Mouse (Mus musculus): Measurements from ENCODE around the gene Ppard. TPM values are rescaled to one million over a fixed set of nuclear protein-coding genes. Genes with fewer than 3 reads are reported as not detected.
A peak's percentile ranks its signal among the peaks of the same experiment; 100 is the strongest.

Gene Ppard
- polyA plus RNA-seq, 1 experiment from 2014 or later: 4.6 TPM

- H3K4me2 ChIP-seq: no peak overlapping the region
- H3K27ac ChIP-seq: no peak overlapping the region
- 75% methylated on average over 3 of the region's 3 CpGs for WGBS
- no peaks in the 10 kb centered on the region for H3K9me3 ChIP-seq
- H3K27me3 ChIP-seq (replicated peaks): no peaks in the 10 kb centered on the region
- H3K9ac ChIP-seq: no peak overlapping the region
- H3K4me1 ChIP-seq: peaks cover 37% of the 10 kb centered on the region
- no peak for ATAC-seq (ENCODE audit: insufficient read depth, low FRiP score, low read depth)
- H3K4me3 ChIP-seq (replicated peaks): no peak overlapping the region
- H3K36me3 ChIP-seq: no peaks in the 10 kb centered on the region
Measured at GRCm38 (mm10) chr17:28278156-28278555, 45.7 kb downstream of the Ppard start.

- H3K27me3 ChIP-seq (replicated peaks): no peaks in the 10 kb centered on the region
- H3K4me2 ChIP-seq: no peak overlapping the region
- no peak overlapping the region for H3K9ac ChIP-seq
- H3K36me3 ChIP-seq: no peaks in the 10 kb centered on the region
- no peak overlapping the region for H3K27ac ChIP-seq
- ATAC-seq (ENCODE audit: insufficient read depth, low FRiP score, low read depth): no peak
- H3K9me3 ChIP-seq: no peaks in the 10 kb centered on the region
- 44% methylated on average over 4 of the region's 4 CpGs for WGBS
- no peak overlapping the region for H3K4me3 ChIP-seq (replicated peaks)
- H3K4me1 ChIP-seq: peaks cover 37% of the 10 kb centered on the region
Measured at GRCm38 (mm10) chr17:28279236-28279635, 46.7 kb downstream of the Ppard start.

DNA sequence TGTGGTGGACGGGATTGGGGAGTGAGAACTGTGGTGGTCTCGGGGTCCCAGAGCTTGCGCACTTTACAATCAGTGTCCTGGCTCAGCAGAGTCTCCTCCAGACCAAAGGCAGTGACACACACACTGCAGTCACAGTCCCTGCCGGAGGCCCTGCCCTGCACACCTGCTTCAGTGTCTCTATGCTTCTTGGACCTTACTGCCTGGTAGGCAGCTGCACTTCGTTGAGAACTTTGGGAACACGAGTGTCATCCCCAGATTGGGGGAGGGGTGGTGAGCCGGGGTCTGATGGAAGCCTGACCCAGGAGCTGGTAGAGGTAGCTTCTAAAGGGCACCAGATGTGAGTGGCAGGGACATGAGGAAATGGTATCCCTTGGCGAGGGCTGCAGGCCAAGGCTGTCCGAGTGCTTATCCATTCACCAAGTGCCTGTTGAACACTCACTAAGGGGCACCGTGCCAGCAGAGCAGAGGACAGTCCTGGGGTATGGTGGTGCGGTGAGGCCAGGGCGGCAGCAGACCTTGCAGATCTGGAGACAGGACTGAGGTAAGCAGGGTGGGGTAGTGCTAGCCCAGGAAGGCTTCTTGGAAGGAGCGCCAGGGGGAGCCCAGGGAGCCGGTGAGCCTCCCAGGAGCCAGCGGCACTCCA, 47.4 kb downstream of the Ppard start:
- Histone ChIP-seq H3K27ac (no peak overlapping the region), H3K4me1 (peaks cover 37% of the 10 kb centered on the region), H3K27me3 (replicated peaks) (no peaks in the 10 kb centered on the region), H3K9me3 (no peaks in the 10 kb centered on the region), H3K9ac (no peak overlapping the region), H3K4me2 (no peak overlapping the region), H3K4me3 (replicated peaks) (no peak overlapping the region), H3K36me3 (no peaks in the 10 kb centered on the region)
- ATAC-seq (ENCODE audit: insufficient read depth, low FRiP score, low read depth): no peak
- 57% methylated on average over 15 of the region's 15 CpGs for WGBS

- no peak overlapping the region for H3K27ac ChIP-seq
- H3K9ac ChIP-seq: no peak overlapping the region
- WGBS: 82% methylated on average over 7 of the region's 7 CpGs
- H3K4me1 ChIP-seq: peaks cover 41% of the 10 kb centered on the region
- H3K4me2 ChIP-seq: no peak overlapping the region
- H3K4me3 ChIP-seq (replicated peaks): no peak overlapping the region
- H3K36me3 ChIP-seq: no peaks in the 10 kb centered on the region
- H3K9me3 ChIP-seq: no peaks in the 10 kb centered on the region
- no peak for ATAC-seq (ENCODE audit: insufficient read depth, low FRiP score, low read depth)
- no peaks in the 10 kb centered on the region for H3K27me3 ChIP-seq (replicated peaks)
Measured at GRCm38 (mm10) chr17:28280423-28280800, 47.9 kb downstream of the Ppard start.

GRCm38 (mm10) chr17:28280831-28281377, 48.4 kb downstream of the Ppard start:
- WGBS: 30% methylated on average over 5 of the region's 5 CpGs
- ATAC-seq (ENCODE audit: insufficient read depth, low FRiP score, low read depth): peak; percentile 13; the same call in 1 of the 2 replicates
- Histone ChIP-seq H3K27ac (no peak overlapping the region), H3K4me2 (no peak overlapping the region), H3K4me3 (replicated peaks) (no peak overlapping the region), H3K9ac (no peak overlapping the region), H3K9me3 (no peaks in the 10 kb centered on the region), H3K4me1 (peaks cover 46% of the 10 kb centered on the region), H3K27me3 (replicated peaks) (no peaks in the 10 kb centered on the region), H3K36me3 (no peaks in the 10 kb centered on the region)

DNA sequence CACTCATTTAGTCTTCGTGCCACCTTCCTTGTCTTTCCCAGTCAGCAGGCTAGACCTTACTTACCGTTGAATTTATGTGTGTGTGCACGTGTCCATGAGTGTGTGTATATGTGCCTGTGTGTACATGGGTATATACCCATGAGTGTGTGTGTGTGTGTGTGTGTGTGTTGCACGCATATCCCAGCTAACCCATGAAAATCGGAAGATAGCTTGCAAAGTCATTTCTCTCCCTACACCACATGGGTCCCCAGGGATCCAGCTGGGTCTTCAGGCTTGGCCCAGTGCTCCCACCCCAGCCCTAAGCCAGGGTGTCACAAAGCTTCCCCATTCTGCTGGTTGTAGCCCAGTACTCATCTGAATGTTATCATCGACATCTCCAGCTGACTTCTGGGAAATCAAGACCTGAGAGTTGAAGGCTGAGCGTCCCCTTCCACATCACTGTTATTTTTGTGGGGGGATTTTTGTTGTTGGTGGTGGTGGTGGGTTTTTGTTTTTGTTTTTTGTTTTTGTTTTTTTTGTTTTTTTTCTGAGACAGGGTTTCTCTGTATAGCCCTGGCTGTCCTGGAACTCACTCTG, 49.5 kb downstream of the Ppard start:
- Histone ChIP-seq H3K27me3 (replicated peaks) (no peaks in the 10 kb centered on the region), H3K4me1 (peaks cover 48% of the 10 kb centered on the region), H3K4me3 (replicated peaks) (no peak overlapping the region), H3K4me2 (no peak overlapping the region), H3K9me3 (no peaks in the 10 kb centered on the region), H3K9ac (no peak overlapping the region), H3K27ac (no peak overlapping the region), H3K36me3 (no peaks in the 10 kb centered on the region)
- WGBS: 86% methylated on average over 7 of the region's 7 CpGs
- no peak for ATAC-seq (ENCODE audit: insufficient read depth, low FRiP score, low read depth)

- WGBS: 85% methylated on average over 10 of the region's 10 CpGs
- Histone ChIP-seq H3K27me3 (replicated peaks) (no peaks in the 10 kb centered on the region), H3K4me1 (peaks cover 46% of the 10 kb centered on the region), H3K36me3 (no peaks in the 10 kb centered on the region), H3K27ac (no peak overlapping the region), H3K4me2 (no peak overlapping the region), H3K9me3 (no peaks in the 10 kb centered on the region), H3K9ac (no peak overlapping the region), H3K4me3 (replicated peaks) (no peak overlapping the region)
- no peak for ATAC-seq (ENCODE audit: insufficient read depth, low FRiP score, low read depth)
Measured at GRCm38 (mm10) chr17:28283199-28283598, 50.7 kb downstream of the Ppard start.

DNA sequence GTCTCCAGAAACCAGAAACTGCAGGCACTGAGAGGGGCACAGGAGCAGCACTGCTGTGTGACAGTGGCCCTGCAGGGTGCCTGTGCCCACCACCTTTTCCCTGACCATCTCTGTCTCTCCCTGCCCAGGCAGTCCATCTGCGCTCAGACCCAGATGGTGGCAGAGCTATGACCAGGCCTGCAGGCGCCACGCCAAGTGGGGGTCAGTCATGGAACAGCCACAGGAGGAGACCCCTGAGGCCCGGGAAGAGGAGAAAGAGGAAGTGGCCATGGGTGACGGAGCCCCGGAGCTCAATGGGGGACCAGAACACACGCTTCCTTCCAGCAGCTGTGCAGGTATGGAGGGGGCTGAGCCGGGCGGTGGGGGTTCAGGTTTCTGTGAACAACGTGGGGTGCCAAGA, 53.6 kb downstream of the Ppard start:
- Histone ChIP-seq H3K4me2 (no peak overlapping the region), H3K9ac (no peak overlapping the region), H3K4me3 (replicated peaks) (no peak overlapping the region), H3K4me1 (peaks cover 25% of the 10 kb centered on the region), H3K36me3 (peaks cover 4% of the 10 kb centered on the region; the same call in 1 of the 2 replicates), H3K27ac (no peak overlapping the region), H3K9me3 (no peaks in the 10 kb centered on the region), H3K27me3 (replicated peaks) (no peaks in the 10 kb centered on the region)
- ATAC-seq (ENCODE audit: insufficient read depth, low FRiP score, low read depth): no peak
- WGBS: 80% methylated on average over 10 of the region's 10 CpGs

DNA sequence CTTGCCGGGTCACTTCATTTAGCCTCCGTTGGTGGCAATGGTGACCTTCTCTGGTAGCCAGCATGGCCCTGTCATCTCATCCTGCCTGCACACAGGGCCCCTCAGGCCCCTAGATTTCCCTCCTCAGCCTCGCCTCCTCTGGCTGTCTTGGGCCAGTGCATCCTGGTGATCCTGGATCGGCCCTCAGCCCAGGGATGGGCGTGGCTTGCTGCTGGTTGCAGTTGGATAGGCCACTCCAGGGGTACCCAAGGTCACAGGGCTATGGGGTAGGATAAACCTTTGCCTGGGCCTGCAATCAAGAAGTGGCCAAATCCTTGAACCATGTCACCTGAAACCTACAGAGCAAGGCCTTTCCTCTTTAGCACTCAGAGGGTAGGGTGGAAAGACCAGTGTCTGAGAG, 54.5 kb downstream of the Ppard start:
- no peaks in the 10 kb centered on the region for H3K9me3 ChIP-seq
- peaks cover 4% of the 10 kb centered on the region; the same call in 1 of the 2 replicates for H3K36me3 ChIP-seq
- H3K27me3 ChIP-seq (replicated peaks): no peaks in the 10 kb centered on the region
- H3K9ac ChIP-seq: no peak overlapping the region
- no peak overlapping the region for H3K4me3 ChIP-seq (replicated peaks)
- no peak overlapping the region for H3K4me2 ChIP-seq
- no peak for ATAC-seq (ENCODE audit: insufficient read depth, low FRiP score, low read depth)
- no peak overlapping the region for H3K27ac ChIP-seq
- 59% methylated on average over 5 of the region's 5 CpGs for whole genome bisulfite sequencing
- peaks cover 21% of the 10 kb centered on the region for H3K4me1 ChIP-seq

DNA sequence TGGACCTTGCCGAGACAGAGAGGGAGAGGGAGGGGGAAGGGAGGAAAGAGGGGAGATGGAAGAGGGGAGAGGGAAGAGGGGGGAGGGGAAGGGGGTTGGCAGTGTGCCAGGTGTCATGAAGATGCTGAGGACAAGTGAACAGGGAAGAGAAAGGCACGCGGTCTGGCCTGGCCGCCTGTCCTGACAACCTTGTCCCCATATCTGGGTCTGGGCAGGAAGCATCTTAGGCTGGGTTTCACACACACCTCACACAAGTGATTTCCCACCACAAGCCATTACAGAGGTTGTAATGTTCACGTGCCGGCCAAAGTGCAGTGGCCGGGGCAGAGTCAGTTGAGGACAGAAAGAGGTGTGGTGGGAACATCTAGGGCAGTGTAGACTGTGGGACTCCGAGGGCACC, 55.1 kb downstream of the Ppard start:
- Histone ChIP-seq H3K9ac (no peak overlapping the region), H3K4me2 (no peak overlapping the region), H3K36me3 (peaks cover 4% of the 10 kb centered on the region; the same call in 1 of the 2 replicates), H3K27ac (no peak overlapping the region), H3K4me3 (replicated peaks) (no peak overlapping the region), H3K27me3 (replicated peaks) (no peaks in the 10 kb centered on the region), H3K9me3 (no peaks in the 10 kb centered on the region), H3K4me1 (peaks cover 21% of the 10 kb centered on the region)
- no peak for ATAC-seq (ENCODE audit: insufficient read depth, low FRiP score, low read depth)
- 70% methylated on average over 8 of the region's 8 CpGs for WGBS

GRCm38 (mm10) chr17:28287980-28288379, 55.5 kb downstream of the Ppard start:
- Histone ChIP-seq H3K9me3 (no peaks in the 10 kb centered on the region), H3K27ac (no peak overlapping the region), H3K4me2 (no peak overlapping the region), H3K27me3 (replicated peaks) (no peaks in the 10 kb centered on the region), H3K4me1 (peaks cover 21% of the 10 kb centered on the region), H3K36me3 (peaks cover 4% of the 10 kb centered on the region; the same call in 1 of the 2 replicates), H3K4me3 (replicated peaks) (no peak overlapping the region), H3K9ac (no peak overlapping the region)
- 58% methylated on average over 5 of the region's 5 CpGs for WGBS
- ATAC-seq (ENCODE audit: insufficient read depth, low FRiP score, low read depth): no peak

DNA sequence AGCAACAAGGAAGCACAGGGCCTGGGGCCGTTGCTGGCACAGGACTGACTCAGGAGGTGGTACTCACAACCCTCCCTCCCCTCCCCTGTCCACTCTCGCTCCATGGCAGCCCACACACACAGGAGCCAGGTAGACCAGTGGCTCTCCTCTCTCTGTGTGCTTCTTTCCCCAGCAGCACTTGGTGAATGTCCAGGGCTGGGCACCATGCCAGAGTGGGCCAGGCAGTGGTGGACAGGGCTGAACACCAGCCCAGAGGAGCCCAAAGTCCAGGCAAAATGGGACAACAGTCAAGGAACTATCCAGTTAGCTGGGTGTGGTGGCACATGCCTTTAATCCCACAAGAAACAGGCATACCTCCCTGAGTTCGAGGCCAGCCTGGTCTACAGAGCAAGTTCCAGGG, 57.8 kb downstream of the Ppard start:
- Histone ChIP-seq H3K27ac (no peak overlapping the region), H3K4me1 (peaks cover 25% of the 10 kb centered on the region), H3K4me2 (no peak overlapping the region), H3K36me3 (peaks cover 4% of the 10 kb centered on the region; the same call in 1 of the 2 replicates), H3K27me3 (replicated peaks) (no peaks in the 10 kb centered on the region), H3K9me3 (no peaks in the 10 kb centered on the region), H3K9ac (no peak overlapping the region), H3K4me3 (replicated peaks) (no peak overlapping the region)
- 49% methylated on average over 3 of the region's 3 CpGs for WGBS
- no peak for ATAC-seq (ENCODE audit: insufficient read depth, low FRiP score, low read depth)
